Mouse (Mus musculus) lung, embryonic 14.5 days (tissue): ENCODE measurements around the gene Abcb9. TPM values are rescaled to one million over a fixed set of nuclear protein-coding genes. Genes with fewer than 3 reads are reported as not detected.

Experiments
- ATAC-seq: fragments of 200-750 bp; cut with Nextera tagmentation; 2 replicates; pipeline ENCODE4 v1.8.0; 2017; ENCODE audit warnings: mild to moderate bottlenecking, moderate TSS enrichment, moderate library complexity; ENCODE audit not compliant: insufficient read depth
- DNase-seq: peaks from one replicate; pipeline ENCODE4 v3.0.0-alpha.2; 2015
- H3K27ac ChIP-seq: fragments of 300-500 bp; sonication (generic); 2 replicates; pipeline ENCODE4 v1.5.1; 2014; ENCODE audit warnings: low read depth, mild to moderate bottlenecking, moderate library complexity
- H3K27me3 ChIP-seq: fragments of 300-500 bp; sonication (generic); 2 replicates; pipeline ENCODE4 v1.6.1; 2014; ENCODE audit warnings: low read length, control low read depth; ENCODE audit not compliant: insufficient read depth
- H3K36me3 ChIP-seq: fragments of 300-500 bp; sonication (generic); 2 replicates; pipeline ENCODE4 v1.6.1; 2014; ENCODE audit warnings: control low read depth; ENCODE audit not compliant: insufficient read depth
- H3K4me1 ChIP-seq: fragments of 300-500 bp; sonication (generic); 2 replicates; pipeline ENCODE4 v1.6.1; 2014; ENCODE audit warnings: antibody characterized with exemption, control low read depth; ENCODE audit not compliant: insufficient read depth
- H3K4me2 ChIP-seq: fragments of 300-500 bp; sonication (generic); 2 replicates; pipeline ENCODE4 v1.6.1; 2014; ENCODE audit warnings: mild to moderate bottlenecking
- H3K4me3 ChIP-seq: fragments of 300-500 bp; sonication (generic); 2 replicates; pipeline ENCODE4 v1.5.1; 2014; ENCODE audit warnings: low read depth, low read length
- H3K9ac ChIP-seq: fragments of 300-500 bp; sonication (generic); 2 replicates; pipeline ENCODE4 v1.6.1; 2014
- H3K9me3 ChIP-seq: fragments of 300-500 bp; sonication (generic); 2 replicates; pipeline ENCODE4 v1.6.1; 2016; ENCODE audit warnings: low read depth, low read length, control low read depth
- CTCF ChIP-seq: IDR thresholded peaks from 2 replicates; pipeline ENCODE4 v1.5.1; 2016; ENCODE audit warnings: antibody characterized with exemption, low read depth
- WGBS: fragments of 180-500 bp; shearing (Covaris S2); extraction: QIAGEN DNeasy Blood & Tissue Kit; methylation state at CpG from one replicate; pipeline ENCODE4 v1.1.7; 2014; 5-methylcytosine and 5-hydroxymethylcytosine counted together
- polyA plus RNA-seq: library from polyadenylated mRNA; unstranded; fragments of >200 nt; fragmentation: Nextera tagmentation; extraction: Ambion mirVana; gene quantifications from 2 replicates; pipeline ENCODE4 v1.2.1, GENCODE M21; 2014

Abcb9 gene
- polyA plus RNA-seq, 1 experiment from 2014 or later, result 0.88 TPM

DNA sequence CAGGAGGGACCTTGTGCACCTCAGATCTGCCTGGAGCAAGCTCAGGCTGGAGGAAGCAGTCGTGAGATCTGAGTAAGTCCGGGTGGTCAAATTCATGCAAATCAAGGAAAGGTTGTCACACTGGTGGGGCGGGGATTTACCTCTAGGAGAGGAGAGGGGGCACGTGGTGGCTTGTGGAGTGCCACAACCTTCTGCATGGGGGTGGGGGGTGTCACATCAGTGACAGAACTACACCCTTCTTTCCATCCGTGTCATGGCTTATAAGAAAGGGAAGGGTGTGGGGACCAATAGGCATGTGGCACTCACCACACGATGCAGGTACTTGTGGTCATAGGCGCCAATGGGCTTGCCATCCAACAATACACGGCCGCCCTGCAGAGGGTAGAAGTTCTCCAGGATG, 19.9 kb downstream of the Abcb9 start:
- no peak for TF ChIP-seq CTCF
- Histone ChIP-seq H3K36me3 (no peaks in the 10 kb centered on the region), H3K9me3 (no peaks in the 10 kb centered on the region), H3K9ac (no peak overlapping the region), H3K27ac (no peak overlapping the region), H3K4me2 (no peak overlapping the region), H3K4me1 (peaks cover 5% of the 10 kb centered on the region; the same call in 1 of the 2 replicates), H3K4me3 (no peak overlapping the region), H3K27me3 (no peaks in the 10 kb centered on the region)
- DNase-seq (no peak), ATAC-seq (no peak)
- WGBS, result 60% methylated on average over 9 of the region's 9 CpGs

DNA sequence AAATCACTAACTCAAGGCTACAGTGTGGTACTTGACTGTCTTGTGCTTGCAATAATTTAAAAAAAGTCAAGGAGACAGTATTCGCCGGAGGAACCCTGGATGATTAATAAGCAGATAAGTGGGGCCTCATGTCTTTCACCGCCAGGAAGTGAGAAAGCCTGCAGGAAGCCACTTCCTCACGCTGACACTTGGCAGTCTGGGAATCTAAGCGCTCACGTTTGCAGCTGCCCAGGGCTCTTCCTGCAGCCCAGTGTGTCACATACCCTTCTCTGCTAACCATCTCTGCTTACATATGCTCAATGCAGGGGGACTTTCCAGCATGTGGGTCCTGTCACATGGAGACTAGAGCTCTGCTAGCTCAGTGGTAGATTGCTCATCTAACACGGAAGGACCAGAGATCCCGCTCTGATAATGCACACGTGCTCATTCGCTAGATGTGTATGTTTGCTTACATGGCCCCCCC, 20.7 kb downstream of the Abcb9 start:
- Histone ChIP-seq H3K9me3 (no peaks in the 10 kb centered on the region), H3K27me3 (no peaks in the 10 kb centered on the region), H3K4me2 (no peak overlapping the region), H3K9ac (no peak overlapping the region), H3K36me3 (no peaks in the 10 kb centered on the region), H3K27ac (no peak overlapping the region), H3K4me3 (no peak overlapping the region), H3K4me1 (peaks cover 5% of the 10 kb centered on the region; the same call in 1 of the 2 replicates)
- no peak for TF ChIP-seq CTCF
- ATAC-seq (peak; percentile 62; the same call in 1 of the 2 replicates), DNase-seq (peak; percentile 77)
- 13% methylated on average over 10 of the region's 10 CpGs for WGBS

- 36% methylated on average over 9 of the region's 9 CpGs for WGBS
- Histone ChIP-seq H3K9me3 (no peaks in the 10 kb centered on the region), H3K9ac (no peak overlapping the region), H3K27ac (no peak overlapping the region; the same call in 1 of the 2 replicates), H3K36me3 (no peaks in the 10 kb centered on the region), H3K4me1 (peaks cover 5% of the 10 kb centered on the region; the same call in 1 of the 2 replicates), H3K4me3 (no peak overlapping the region), H3K4me2 (no peak overlapping the region), H3K27me3 (no peaks in the 10 kb centered on the region)
- DNase-seq, result no peak
- TF ChIP-seq CTCF, result no peak
- no peak for ATAC-seq
Observed at GRCm38 (mm10) chr5:124073682-124074081, 21.9 kb downstream of the Abcb9 start.

- Histone ChIP-seq H3K4me1 (0 out of 2 replicates have a peak, but pooled peaks cover 5% of the 10 kb centered on the region), H3K27ac (no peak overlapping the region), H3K27me3 (no peaks in the 10 kb centered on the region), H3K36me3 (no peaks in the 10 kb centered on the region), H3K9me3 (no peaks in the 10 kb centered on the region), H3K4me3 (no peak overlapping the region), H3K4me2 (no peak overlapping the region), H3K9ac (no peak overlapping the region)
- no peak for DNase-seq
- WGBS, result 83% methylated on average over 3 of the region's 3 CpGs
- TF ChIP-seq CTCF, result no peak
- no peak for ATAC-seq
Observed at GRCm38 (mm10) chr5:124069657-124070056, 25.9 kb downstream of the Abcb9 start.

DNA sequence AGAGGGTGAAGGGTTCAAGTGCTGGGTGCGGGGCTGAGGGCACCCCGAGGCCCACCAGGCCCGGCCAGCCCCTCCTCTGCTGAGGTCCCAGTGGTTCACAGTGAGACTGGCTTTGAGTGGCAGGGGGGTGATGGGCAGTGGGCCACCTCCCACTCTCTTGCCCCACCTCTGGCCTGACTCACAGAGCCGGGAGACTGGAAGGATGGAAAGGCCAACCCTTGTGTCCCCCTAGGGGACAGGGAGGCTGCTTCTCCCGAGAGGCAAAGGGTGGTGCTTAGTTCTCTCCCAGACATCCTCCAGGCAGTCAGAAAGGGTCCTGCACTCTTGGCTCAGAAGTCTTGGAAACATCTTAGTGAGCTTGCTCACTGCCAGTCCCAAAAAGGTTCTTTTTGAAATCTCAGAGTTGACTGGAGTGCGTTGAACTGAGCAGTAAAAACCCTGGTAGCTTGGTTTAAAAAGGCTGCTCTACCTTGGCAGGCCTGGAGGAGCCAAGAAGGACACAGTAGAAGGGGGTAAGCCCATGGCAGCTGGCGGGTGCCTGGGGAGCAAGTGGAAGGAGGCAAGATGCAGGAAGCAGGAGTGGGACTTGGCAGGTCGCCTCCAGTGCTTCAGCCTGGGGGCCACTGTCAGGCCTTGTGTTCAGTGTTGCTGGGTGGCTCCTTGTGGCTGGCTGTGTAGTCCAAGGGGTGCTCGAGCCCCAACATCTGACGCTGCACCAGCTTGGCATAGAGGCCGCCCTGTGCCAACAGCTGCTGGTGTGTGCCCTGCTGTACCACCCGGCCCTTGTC, 33.4 kb downstream of the Abcb9 start:
- Histone ChIP-seq H3K4me3 (no peak overlapping the region), H3K4me1 (no peaks in the 10 kb centered on the region), H3K27me3 (no peaks in the 10 kb centered on the region), H3K27ac (no peak overlapping the region), H3K9ac (no peak overlapping the region), H3K9me3 (no peaks in the 10 kb centered on the region), H3K36me3 (no peaks in the 10 kb centered on the region), H3K4me2 (no peak overlapping the region)
- ATAC-seq (no peak), DNase-seq (no peak)
- 69% methylated on average over 12 of the region's 12 CpGs for WGBS
- no peak for TF ChIP-seq CTCF

DNA sequence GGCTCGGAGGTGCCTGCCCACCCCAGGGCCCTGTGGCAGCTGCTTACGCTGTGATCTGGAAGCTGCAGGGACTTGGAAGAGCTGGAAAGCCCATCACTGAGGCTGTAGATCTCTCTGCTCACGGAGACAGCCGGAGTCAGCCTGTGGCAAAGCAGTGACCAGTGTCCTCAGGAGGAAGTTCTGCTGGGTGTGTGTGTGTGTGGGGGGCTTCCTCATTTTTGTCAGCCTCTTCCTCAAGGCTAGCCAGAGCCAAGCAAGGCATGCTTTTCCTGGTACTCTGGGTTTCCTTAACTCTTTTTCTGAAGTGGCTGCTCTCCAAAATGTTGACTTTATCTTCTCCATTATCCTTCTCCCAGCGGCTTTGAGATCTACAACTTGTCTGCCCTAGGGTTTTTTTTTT, 35.9 kb downstream of the Abcb9 start:
- Histone ChIP-seq H3K9me3 (no peaks in the 10 kb centered on the region), H3K9ac (no peak overlapping the region), H3K4me1 (no peaks in the 10 kb centered on the region), H3K27me3 (no peaks in the 10 kb centered on the region), H3K4me3 (no peak overlapping the region), H3K4me2 (no peak overlapping the region), H3K36me3 (no peaks in the 10 kb centered on the region), H3K27ac (no peak overlapping the region)
- TF ChIP-seq CTCF, result no peak
- 46% methylated on average over 5 of the region's 5 CpGs for WGBS
- ATAC-seq (no peak; the same call in 1 of the 2 replicates), DNase-seq (peak; percentile 30)

DNA sequence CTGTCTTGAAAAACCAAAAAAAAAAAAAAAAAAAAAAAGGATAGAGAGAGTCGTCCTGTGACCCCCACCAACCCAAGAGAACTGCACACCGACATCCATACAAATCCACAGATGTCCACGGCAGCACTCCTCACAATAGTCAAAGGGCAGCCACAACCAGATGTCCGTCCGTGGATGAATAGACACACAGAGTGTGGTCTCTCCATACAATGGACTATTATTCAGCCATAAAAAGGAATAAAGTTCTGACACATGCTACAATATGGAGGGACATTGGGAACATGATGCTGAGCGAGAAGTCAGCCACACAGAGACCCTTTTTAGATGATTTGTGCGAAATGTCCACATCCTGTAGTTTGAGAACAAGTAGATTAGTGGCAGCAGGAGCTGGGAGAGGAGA, 36.8 kb downstream of the Abcb9 start:
- no peaks in the 10 kb centered on the region for H3K36me3 ChIP-seq
- no peak for TF ChIP-seq CTCF
- DNase-seq, result no peak

More for the DNA sequence above, 36.8 kb downstream of the Abcb9 start:
- Histone ChIP-seq H3K9ac (no peak overlapping the region), H3K27ac (no peak overlapping the region), H3K4me2 (no peak overlapping the region), H3K27me3 (no peaks in the 10 kb centered on the region), H3K4me3 (no peak overlapping the region), H3K9me3 (no peaks in the 10 kb centered on the region), H3K4me1 (no peaks in the 10 kb centered on the region)
- ATAC-seq, result no peak
- WGBS, result 87% methylated on average over 7 of the region's 7 CpGs
